Mouse (Mus musculus) megakaryocyte, embryonic 14.5 days (primary cell): ENCODE data around the gene Fggy. TPM values are rescaled to one million over a fixed set of nuclear protein-coding genes. Genes with fewer than 3 reads are reported as not detected.

ENCODE experiments used
- H3K27me3 ChIP-seq: replicated peaks from 2 replicates; pipeline ENCODE3; 2012; ENCODE audit warnings: inconsistent platforms
- H3K36me3 ChIP-seq: replicated peaks from 2 replicates; pipeline ENCODE3; 2012; ENCODE audit warnings: low read length, inconsistent platforms, mixed read lengths
- H3K4me1 ChIP-seq: 2 replicates; pipeline ENCODE4 v1.6.1; 2012; ENCODE audit warnings: inconsistent platforms
- H3K4me3 ChIP-seq: replicated peaks from 2 replicates; pipeline ENCODE3; 2012; ENCODE audit warnings: moderate library complexity, mild to moderate bottlenecking, inconsistent platforms
- H3K9me3 ChIP-seq: 2 replicates; pipeline ENCODE4 v1.6.1; 2012; ENCODE audit warnings: inconsistent platforms
- FLI1 ChIP-seq: IDR thresholded peaks from 2 replicates; pipeline ENCODE4 v1.6.1; 2012; ENCODE audit warnings: low read length, inconsistent platforms, mixed read lengths
- GATA1 ChIP-seq: IDR thresholded peaks from 3 replicates; pipeline ENCODE4 v1.6.1; 2012; ENCODE audit warnings: mixed read lengths, low read length, inconsistent platforms, borderline replicate concordance
- polyA plus RNA-seq: library from polyadenylated mRNA; stranded (reverse); fragments of >175 nt; gene quantifications from 2 replicates; pipeline ENCODE4 v1.2.3, GENCODE M21; 2012; ENCODE audit warnings: low replicate concordance; ENCODE audit not compliant: insufficient read depth

The Fggy gene
- polyA plus RNA-seq, 1 experiment: 0.96 TPM

- Histone ChIP-seq H3K27me3 (no peaks in the 10 kb centered on the region), H3K9me3 (no peaks in the 10 kb centered on the region), H3K4me1 (peaks cover 67% of the 10 kb centered on the region), H3K4me3 (no peak overlapping the region), H3K36me3 (no peaks in the 10 kb centered on the region)
- no peak for TF ChIP-seq GATA1
- TF ChIP-seq FLI1: no peak
Observed at GRCm38 (mm10) chr4:95788867-95789266, 231.6 kb downstream of the Fggy start.

- H3K36me3 ChIP-seq: no peaks in the 10 kb centered on the region
- TF ChIP-seq GATA1 (no peak), FLI1 (no peak)
- H3K4me3 ChIP-seq: no peak overlapping the region
- H3K4me1 ChIP-seq: peaks cover 54% of the 10 kb centered on the region
- H3K9me3 ChIP-seq: no peaks in the 10 kb centered on the region
- no peaks in the 10 kb centered on the region for H3K27me3 ChIP-seq
Observed at GRCm38 (mm10) chr4:95791913-95792475, 234.7 kb downstream of the Fggy start.

GRCm38 (mm10) chr4:95793647-95794328 is 236.5 kb downstream of the Fggy start:
- Histone ChIP-seq H3K27me3 (no peaks in the 10 kb centered on the region), H3K9me3 (no peaks in the 10 kb centered on the region), H3K36me3 (no peaks in the 10 kb centered on the region), H3K4me3 (peak overlapping the region; percentile 35), H3K4me1 (peaks cover 52% of the 10 kb centered on the region)
- TF ChIP-seq FLI1: no peak
- no peak for TF ChIP-seq GATA1

GRCm38 (mm10) chr4:95794651-95795050 is 237.3 kb downstream of the Fggy start:
- TF ChIP-seq GATA1 (no peak), FLI1 (no peak)
- H3K4me1 ChIP-seq: peaks cover 47% of the 10 kb centered on the region
- H3K4me3 ChIP-seq: peak overlapping the region; percentile 7
- no peaks in the 10 kb centered on the region for H3K36me3 ChIP-seq
- H3K27me3 ChIP-seq: no peaks in the 10 kb centered on the region
- H3K9me3 ChIP-seq: no peaks in the 10 kb centered on the region

GRCm38 (mm10) chr4:95795283-95795682 is 238.0 kb downstream of the Fggy start:
- no peaks in the 10 kb centered on the region for H3K9me3 ChIP-seq
- H3K4me1 ChIP-seq: peaks cover 45% of the 10 kb centered on the region
- no peaks in the 10 kb centered on the region for H3K36me3 ChIP-seq
- TF ChIP-seq GATA1 (no peak), FLI1 (no peak)
- H3K27me3 ChIP-seq: no peaks in the 10 kb centered on the region
- no peak overlapping the region for H3K4me3 ChIP-seq

- no peak for TF ChIP-seq GATA1
- TF ChIP-seq FLI1: no peak
- H3K4me1 ChIP-seq: peaks cover 5% of the 10 kb centered on the region; the same call in 1 of the 2 replicates
- no peaks in the 10 kb centered on the region for H3K36me3 ChIP-seq
- H3K9me3 ChIP-seq: no peaks in the 10 kb centered on the region
- no peak overlapping the region for H3K4me3 ChIP-seq
- H3K27me3 ChIP-seq: no peaks in the 10 kb centered on the region
Observed at GRCm38 (mm10) chr4:95819650-95820049, 262.3 kb downstream of the Fggy start.

- no peaks in the 10 kb centered on the region for H3K36me3 ChIP-seq
- no peak overlapping the region for H3K4me3 ChIP-seq
- H3K27me3 ChIP-seq: no peaks in the 10 kb centered on the region
- TF ChIP-seq FLI1 (no peak), GATA1 (no peak)
- H3K9me3 ChIP-seq: no peaks in the 10 kb centered on the region
- H3K4me1 ChIP-seq: peaks cover 24% of the 10 kb centered on the region
Observed at GRCm38 (mm10) chr4:95821906-95822579, 264.7 kb downstream of the Fggy start.

- Histone ChIP-seq H3K4me1 (peaks cover 55% of the 10 kb centered on the region), H3K36me3 (no peaks in the 10 kb centered on the region), H3K27me3 (no peaks in the 10 kb centered on the region), H3K9me3 (no peaks in the 10 kb centered on the region), H3K4me3 (no peak overlapping the region)
- no peak for TF ChIP-seq FLI1
- no peak for TF ChIP-seq GATA1
Observed at GRCm38 (mm10) chr4:95828164-95828563, 270.9 kb downstream of the Fggy start.

GRCm38 (mm10) chr4:95830320-95830719 is 273.0 kb downstream of the Fggy start:
- no peak overlapping the region for H3K4me3 ChIP-seq
- no peaks in the 10 kb centered on the region for H3K27me3 ChIP-seq
- H3K4me1 ChIP-seq: peaks cover 52% of the 10 kb centered on the region
- no peaks in the 10 kb centered on the region for H3K9me3 ChIP-seq
- H3K36me3 ChIP-seq: no peaks in the 10 kb centered on the region
- no peak for TF ChIP-seq GATA1
- no peak for TF ChIP-seq FLI1

GRCm38 (mm10) chr4:95839860-95840259 is 282.6 kb downstream of the Fggy start:
- no peaks in the 10 kb centered on the region for H3K36me3 ChIP-seq
- H3K9me3 ChIP-seq: no peaks in the 10 kb centered on the region
- H3K27me3 ChIP-seq: no peaks in the 10 kb centered on the region
- H3K4me1 ChIP-seq: peaks cover 9% of the 10 kb centered on the region
- TF ChIP-seq FLI1 (no peak), GATA1 (no peak)
- H3K4me3 ChIP-seq: no peak overlapping the region
